Mouse (Mus musculus) heart, adult 2 months (tissue): ENCODE measurements around the gene Adcy2. TPM values are rescaled to one million over a fixed set of nuclear protein-coding genes. Genes with fewer than 3 reads are reported as not detected.

Experiments
- DNase-seq, 2 experiments: peaks; one replicate each; pipeline ENCODE4 v3.0.0; 2021
- H3K27ac ChIP-seq: fragments of 200-600 bp; 2 replicates; pipeline ENCODE4 v1.8.1; 2022
- H3K27me3 ChIP-seq: fragments of 200-500 bp; 2 replicates; pipeline ENCODE4 v1.6.1; 2012; ENCODE audit warnings: mild to moderate bottlenecking, low read length, inconsistent platforms, mixed read lengths; ENCODE audit not compliant: control insufficient read depth, insufficient read depth
- H3K36me3 ChIP-seq: fragments of 200-500 bp; 2 replicates; pipeline ENCODE4 v1.6.1; 2012; ENCODE audit warnings: low read length, inconsistent platforms; ENCODE audit not compliant: control insufficient read depth, insufficient read depth
- H3K4me1 ChIP-seq: fragments of 200-500 bp; 2 replicates; pipeline ENCODE4 v1.6.1; 2011; ENCODE audit warnings: low read length; ENCODE audit not compliant: control insufficient read depth, insufficient read depth
- H3K4me3 ChIP-seq: fragments of 200-600 bp; 2 replicates; pipeline ENCODE4 v1.8.1; 2022
- H3K79me2 ChIP-seq: fragments of 200-500 bp; replicated peaks from 2 replicates; pipeline ENCODE4 v1.6.1; 2012; ENCODE audit warnings: mild to moderate bottlenecking, inconsistent platforms, low read length, moderate library complexity, mixed read lengths; ENCODE audit not compliant: control insufficient read depth, insufficient read depth
- H3K9ac ChIP-seq: fragments of 200-500 bp; 2 replicates; pipeline ENCODE4 v1.6.1; 2012; ENCODE audit warnings: low read depth, mild to moderate bottlenecking, control low read depth, inconsistent platforms, low read length, mixed read lengths
- CTCF ChIP-seq: fragments of 200-600 bp; IDR thresholded peaks from 2 replicates; pipeline ENCODE4 v1.8.1; 2022; ENCODE audit warnings: antibody characterized with exemption, mild to moderate bottlenecking, moderate library complexity
- EP300 ChIP-seq: fragments of 200-500 bp; IDR thresholded peaks from 2 replicates; pipeline ENCODE4 v1.6.1; 2011; ENCODE audit warnings: low read depth, low read length, control low read depth; ENCODE audit not compliant: insufficient read depth
- POLR2A ChIP-seq: fragments of 200-500 bp; IDR thresholded peaks from 2 replicates; pipeline ENCODE4 v1.6.1; 2011; ENCODE audit warnings: mild to moderate bottlenecking, low read depth, low read length, control low read depth; ENCODE audit not compliant: insufficient read depth
- WGBS: fragments of 180-500 bp; shearing (Covaris S2); methylation state at CpG from one replicate; pipeline ENCODE4 v1.1.7; 2018; 5-methylcytosine and 5-hydroxymethylcytosine counted together
- intact Hi-C: fragments of 180-260 bp; cut with DNase I; formaldehyde crosslinking; loops from one replicate; pipeline ENCODE4 v1.15.1; 2025
- polyA plus RNA-seq: library from polyadenylated mRNA; depleted of rRNA; stranded (reverse); fragments of >200 nt; gene quantifications from 2 replicates; pipeline ENCODE4 v1.2.3, GENCODE M21; 2012
- total RNA-seq, 2 experiments: library from RNA; stranded (reverse); gene quantifications; 2 replicates each; pipeline ENCODE4 v1.2.3; 2021

Adcy2 gene
- total and polyA plus RNA-seq, 3 experiments: 0.16 to 0.43 (median 0.32) TPM

GRCm38 (mm10) chr13:68581747-68582516 lies 417.4 kb downstream of the Adcy2 start, which contains the start of the genes Mtrr and Fastkd3:
Mtrr (minus strand) TSS chr13:68582149.
Fastkd3 (plus strand) TSS chr13:68582234.
- Histone ChIP-seq H3K79me2 (no peaks in the 10 kb centered on the region), H3K27ac (peak within 1 kb of the TSS; percentile 90), H3K9ac (peak within 1 kb of the TSS; percentile 69), H3K27me3 (no peaks in the 10 kb centered on the region), H3K4me3 (peak within 1 kb of the TSS; percentile 93), H3K4me1 (peaks cover 2% of the 10 kb centered on the region), H3K36me3 (no peaks in the 10 kb centered on the region)
- under 1% methylated on average over 81 of the region's 81 CpGs for WGBS
- peak; percentile 97 to 98 for DNase-seq
- TF ChIP-seq CTCF: no peak
- peak; percentile 81 for TF ChIP-seq POLR2A
- 0 out of 2 replicates have a peak, but pooled peaks have one; percentile 31 for TF ChIP-seq EP300
- intact Hi-C loops: loop anchor here (10.0 kb wide), 4 partner anchors 903 to 1233 kb away; partner anchors contain the start of genes Nsun2, Srd5a1 and Tent4a

GRCm38 (mm10) chr13:68581086-68581740 lies 418.1 kb downstream of the Adcy2 start:
- Histone ChIP-seq H3K9ac (peak overlapping the region; percentile 69; the same call in 1 of the 2 replicates), H3K4me1 (peaks cover 2% of the 10 kb centered on the region), H3K79me2 (no peaks in the 10 kb centered on the region), H3K27me3 (no peaks in the 10 kb centered on the region), H3K4me3 (peak overlapping the region; percentile 93), H3K27ac (peak overlapping the region; percentile 90), H3K36me3 (no peaks in the 10 kb centered on the region)
- 22% methylated on average over 14 of the region's 14 CpGs for WGBS
- TF ChIP-seq EP300 (no peak), CTCF (no peak), POLR2A (no peak)
- intact Hi-C loops: loop anchor here (10.0 kb wide), 4 partner anchors 904 to 1234 kb away; partner anchors contain the start of genes Nsun2, Srd5a1 and Tent4a
- DNase-seq: no peak

GRCm38 (mm10) chr13:68577945-68578344 lies 421.4 kb downstream of the Adcy2 start:
- H3K9ac ChIP-seq: no peak overlapping the region
- WGBS: 60% methylated on average over 7 of the region's 7 CpGs
- peaks cover 2% of the 10 kb centered on the region for H3K4me1 ChIP-seq
- TF ChIP-seq POLR2A (no peak), CTCF (no peak), EP300 (no peak)
- no peak overlapping the region for H3K27ac ChIP-seq
- no peaks in the 10 kb centered on the region for H3K79me2 ChIP-seq
- no peaks in the 10 kb centered on the region; the same call in 1 of the 2 replicates for H3K36me3 ChIP-seq
- no peak overlapping the region for H3K4me3 ChIP-seq
- H3K27me3 ChIP-seq: no peaks in the 10 kb centered on the region
- peak in 1 of 2 experiments; percentile 43 for DNase-seq
- intact Hi-C loops: no loop called here

- no peak overlapping the region for H3K4me3 ChIP-seq
- no peaks in the 10 kb centered on the region; the same call in 1 of the 2 replicates for H3K36me3 ChIP-seq
- H3K9ac ChIP-seq: no peak overlapping the region
- H3K79me2 ChIP-seq: no peaks in the 10 kb centered on the region
- TF ChIP-seq EP300: no peak
- TF ChIP-seq POLR2A: no peak
- no peak for TF ChIP-seq CTCF
- no peak for DNase-seq
- intact Hi-C loops: no loop called here
- no peaks in the 10 kb centered on the region for H3K27me3 ChIP-seq
- H3K27ac ChIP-seq: no peak overlapping the region
- H3K4me1 ChIP-seq: no peaks in the 10 kb centered on the region; the same call in 1 of the 2 replicates
- WGBS: 95% methylated on average over 4 of the region's 4 CpGs
These were observed 424.9 kb downstream of the Adcy2 start for GRCm38 (mm10) chr13:68574398-68574797.

GRCm38 (mm10) chr13:68572966-68573913 lies 426.1 kb downstream of the Adcy2 start:
- Histone ChIP-seq H3K9ac (no peak overlapping the region), H3K79me2 (no peaks in the 10 kb centered on the region), H3K27ac (no peak overlapping the region), H3K36me3 (no peaks in the 10 kb centered on the region; the same call in 1 of the 2 replicates), H3K27me3 (no peaks in the 10 kb centered on the region), H3K4me3 (no peak overlapping the region), H3K4me1 (no peaks in the 10 kb centered on the region; the same call in 1 of the 2 replicates)
- WGBS: 70% methylated on average over 10 of the region's 10 CpGs
- TF ChIP-seq POLR2A (no peak), CTCF (no peak), EP300 (no peak)
- intact Hi-C loops: no loop called here
- no peak for DNase-seq
